Mouse (Mus musculus) ES-E14 (cell line): ENCODE measurements around the gene Elob.

ENCODE experiments used
- CHD2 ChIP-seq: IDR thresholded peaks from 2 replicates; pipeline ENCODE4 v1.6.1; 2014; ENCODE audit warnings: mild to moderate bottlenecking, low read depth, low read length, inconsistent platforms
- ZC3H11A ChIP-seq: IDR thresholded peaks from 2 replicates; pipeline ENCODE4 v1.6.1; 2012; ENCODE audit warnings: low read depth, mild to moderate bottlenecking, inconsistent platforms, low read length, borderline replicate concordance

GRCm38 (mm10) chr17:23822094-23822493, 6.8 kb downstream of the Elob start:
- TF ChIP-seq CHD2, result no peak
- no peak for TF ChIP-seq ZC3H11A
